Mouse (Mus musculus) frontal cortex, postnatal 36 days (tissue): ENCODE measurements around the gene Adgrg5.

ENCODE experiments used
- DNase-seq, 2 experiments: peaks; one replicate each; pipeline ENCODE4 v3.0.0; 2022; ENCODE audit warnings: low spot score in 2 of 2

Gene Adgrg5

DNA sequence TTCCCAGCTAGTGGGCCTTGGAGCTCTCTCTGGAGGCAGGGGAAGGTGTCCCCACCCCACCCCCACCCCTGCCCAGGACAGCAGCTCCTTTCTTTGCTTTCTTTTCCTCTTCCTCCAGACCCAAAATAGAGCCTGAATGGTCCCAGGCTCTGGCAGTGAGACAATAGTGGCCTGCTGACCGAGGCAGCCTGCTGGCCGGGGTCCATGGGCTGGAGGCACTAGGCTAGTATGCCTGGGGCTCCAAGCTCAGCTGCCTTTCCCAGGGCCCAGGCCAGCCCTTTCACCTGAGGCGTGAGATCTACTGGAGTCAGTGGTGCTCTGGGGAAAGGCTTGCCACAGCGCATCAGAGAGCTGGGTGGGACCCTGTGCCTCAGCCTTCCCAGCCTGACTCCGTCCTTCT is 69.0 kb downstream of the Adgrg5 start:
- peak in 1 of 2 experiments; percentile 73 for DNase-seq
